Mouse (Mus musculus) liver, postnatal 0 days (tissue): ENCODE measurements around the gene Fyb.

Experiments
- CTCF ChIP-seq: sonication (generic); IDR thresholded peaks from 2 replicates; pipeline ENCODE4 v1.5.1; 2016; ENCODE audit warnings: antibody characterized with exemption, low read depth
- EP300 ChIP-seq: IDR thresholded peaks from 2 replicates; pipeline ENCODE4 v1.6.1; 2016; ENCODE audit warnings: antibody characterized with exemption, low read depth, mild to moderate bottlenecking

GRCm38 (mm10) chr15:6626123-6626522, 103.5 kb downstream of the Fyb start:
- no peak for TF ChIP-seq CTCF
- TF ChIP-seq EP300, result no peak
